Mouse (Mus musculus) kidney, embryonic 15.5 days (tissue): ENCODE data around the gene Cox6a2. TPM values are rescaled to one million over a fixed set of nuclear protein-coding genes. Genes with fewer than 3 reads are reported as not detected.

Experiments used
- ATAC-seq: fragments of 200-750 bp; cut with Nextera tagmentation; replicated peaks from 2 replicates; pipeline ENCODE4 v1.8.0; 2017; ENCODE audit warnings: moderate TSS enrichment; ENCODE audit not compliant: low FRiP score
- H3K27ac ChIP-seq: fragments of 300-500 bp; sonication (generic); 2 replicates; pipeline ENCODE4 v1.5.1; 2015; ENCODE audit warnings: mild to moderate bottlenecking, inconsistent platforms
- H3K27me3 ChIP-seq: fragments of 300-500 bp; sonication (generic); 2 replicates; pipeline ENCODE4 v1.6.1; 2015; ENCODE audit warnings: inconsistent platforms
- H3K36me3 ChIP-seq: fragments of 300-500 bp; sonication (generic); 2 replicates; pipeline ENCODE4 v1.6.1; 2015; ENCODE audit warnings: inconsistent platforms
- H3K4me1 ChIP-seq: fragments of 300-500 bp; sonication (generic); 2 replicates; pipeline ENCODE4 v1.6.1; 2015; ENCODE audit warnings: inconsistent platforms
- H3K4me2 ChIP-seq: fragments of 300-500 bp; sonication (generic); 2 replicates; pipeline ENCODE4 v1.6.1; 2015; ENCODE audit warnings: moderate library complexity, mild to moderate bottlenecking, inconsistent platforms
- H3K4me3 ChIP-seq: fragments of 300-500 bp; sonication (generic); replicated peaks from 2 replicates; pipeline ENCODE4 v1.5.1; 2015; ENCODE audit warnings: mild to moderate bottlenecking, inconsistent platforms
- H3K9ac ChIP-seq: fragments of 300-500 bp; sonication (generic); 2 replicates; pipeline ENCODE4 v1.6.1; 2015; ENCODE audit warnings: mild to moderate bottlenecking, inconsistent platforms
- H3K9me3 ChIP-seq: fragments of 300-500 bp; sonication (generic); replicated peaks from 2 replicates; pipeline ENCODE4 v1.6.1; 2016; ENCODE audit warnings: inconsistent platforms
- WGBS: fragments of 180-500 bp; shearing (Covaris S2); methylation state at CpG from one replicate; pipeline ENCODE4 v1.1.7; 2015; ENCODE audit warnings: mixed read lengths; 5-methylcytosine and 5-hydroxymethylcytosine counted together
- polyA plus RNA-seq: library from polyadenylated mRNA; unstranded; fragments of >200 nt; fragmentation: Nextera tagmentation; extraction: Ambion mirVana; gene quantifications from 2 replicates; pipeline ENCODE4 v1.2.1, GENCODE M21; 2015

Gene Cox6a2
- polyA plus RNA-seq, 1 experiment from 2014 or later = 5.1 TPM

- H3K27me3 ChIP-seq = no peaks in the 10 kb centered on the region
- 67% methylated on average over 10 of the region's 10 CpGs for WGBS
- H3K4me3 ChIP-seq = no peak overlapping the region
- H3K4me1 ChIP-seq = peaks cover 30% of the 10 kb centered on the region
- H3K9me3 ChIP-seq = no peaks in the 10 kb centered on the region
- no peak overlapping the region for H3K4me2 ChIP-seq
- no peak overlapping the region for H3K9ac ChIP-seq
- H3K27ac ChIP-seq = no peak overlapping the region
- ATAC-seq = no peak
- H3K36me3 ChIP-seq = peaks cover 53% of the 10 kb centered on the region
These were observed 37.7 kb upstream of the Cox6a2 start for GRCm38 (mm10) chr7:128243921-128244320.

- Histone ChIP-seq H3K27ac (no peak overlapping the region), H3K9ac (no peak overlapping the region), H3K9me3 (no peaks in the 10 kb centered on the region), H3K4me2 (no peak overlapping the region), H3K4me1 (peaks cover 29% of the 10 kb centered on the region), H3K36me3 (peaks cover 53% of the 10 kb centered on the region), H3K27me3 (no peaks in the 10 kb centered on the region), H3K4me3 (no peak overlapping the region)
- WGBS = 93% methylated on average over 16 of the region's 16 CpGs
- ATAC-seq = no peak
These were observed 36.1 kb upstream of the Cox6a2 start for GRCm38 (mm10) chr7:128242331-128242730.

GRCm38 (mm10) chr7:128240131-128240784 lies 34.1 kb upstream of the Cox6a2 start:
- Histone ChIP-seq H3K4me3 (no peak overlapping the region), H3K4me1 (peaks cover 22% of the 10 kb centered on the region), H3K36me3 (peaks cover 59% of the 10 kb centered on the region), H3K4me2 (no peak overlapping the region), H3K27me3 (no peaks in the 10 kb centered on the region), H3K9me3 (no peaks in the 10 kb centered on the region), H3K9ac (no peak overlapping the region), H3K27ac (no peak overlapping the region)
- WGBS = 96% methylated on average over 27 of the region's 27 CpGs
- no peak for ATAC-seq

GRCm38 (mm10) chr7:128238991-128239390 lies 32.8 kb upstream of the Cox6a2 start:
- Histone ChIP-seq H3K9ac (peak overlapping the region; percentile 32), H3K27me3 (no peaks in the 10 kb centered on the region), H3K4me3 (peak overlapping the region; percentile 74), H3K4me1 (peaks cover 22% of the 10 kb centered on the region), H3K27ac (peak overlapping the region; percentile 99), H3K4me2 (peak overlapping the region; percentile 77), H3K36me3 (peaks cover 46% of the 10 kb centered on the region), H3K9me3 (no peaks in the 10 kb centered on the region)
- no peak for ATAC-seq
- WGBS = 26% methylated on average over 4 of the region's 4 CpGs

- Histone ChIP-seq H3K4me1 (peaks cover 22% of the 10 kb centered on the region), H3K4me3 (peak within 1 kb of the TSS; percentile 74), H3K9ac (peak within 1 kb of the TSS; percentile 75), H3K36me3 (peaks cover 42% of the 10 kb centered on the region), H3K27me3 (no peaks in the 10 kb centered on the region), H3K4me2 (peak within 1 kb of the TSS; percentile 77), H3K27ac (peak within 1 kb of the TSS; percentile 99), H3K9me3 (no peaks in the 10 kb centered on the region)
- peak; percentile 92 for ATAC-seq
- WGBS = under 1% methylated on average over 72 of the region's 72 CpGs
These were observed 32.0 kb upstream of the Cox6a2 start, which contains the start of gene 9130023H24Rik for GRCm38 (mm10) chr7:128237927-128238778. Gene 9130023H24Rik, minus strand, starts transcription at chr7:128238031.

- Histone ChIP-seq H3K4me2 (peak overlapping the region; percentile 77), H3K36me3 (peaks cover 36% of the 10 kb centered on the region), H3K9me3 (no peaks in the 10 kb centered on the region), H3K4me1 (peaks cover 22% of the 10 kb centered on the region), H3K27ac (peak overlapping the region; percentile 99), H3K4me3 (peak overlapping the region; percentile 74), H3K27me3 (no peaks in the 10 kb centered on the region), H3K9ac (peak overlapping the region; percentile 75)
- 0% methylated on average over 25 of the region's 25 CpGs for WGBS
- no peak for ATAC-seq
These were observed 31.4 kb upstream of the Cox6a2 start for GRCm38 (mm10) chr7:128237593-128237926.

GRCm38 (mm10) chr7:128236856-128237592 lies 30.8 kb upstream of the Cox6a2 start, which contains the start of gene Armc5:
Gene Armc5, plus strand, starts transcription at chr7:128237342.
- Histone ChIP-seq H3K27me3 (no peaks in the 10 kb centered on the region), H3K27ac (peak within 1 kb of the TSS; percentile 99), H3K4me3 (peak within 1 kb of the TSS; percentile 74), H3K4me1 (peaks cover 22% of the 10 kb centered on the region), H3K4me2 (peak within 1 kb of the TSS; percentile 77), H3K9ac (peak within 1 kb of the TSS; percentile 75), H3K9me3 (no peaks in the 10 kb centered on the region), H3K36me3 (peaks cover 31% of the 10 kb centered on the region)
- WGBS = 25% methylated on average over 37 of the region's 37 CpGs
- peak; percentile 24 for ATAC-seq

- Histone ChIP-seq H3K4me1 (peaks cover 22% of the 10 kb centered on the region), H3K9me3 (no peaks in the 10 kb centered on the region), H3K4me2 (peak overlapping the region; percentile 77), H3K27me3 (no peaks in the 10 kb centered on the region), H3K27ac (peak overlapping the region; percentile 99; the same call in 1 of the 2 replicates), H3K36me3 (peaks cover 25% of the 10 kb centered on the region), H3K4me3 (peak overlapping the region; percentile 74; the same call in 1 of the 2 replicates), H3K9ac (0 out of 2 replicates have a peak overlapping the region, but pooled peaks have one; percentile 75)
- no peak for ATAC-seq
- 91% methylated on average over 13 of the region's 13 CpGs for WGBS
These were observed 30.2 kb upstream of the Cox6a2 start for GRCm38 (mm10) chr7:128236426-128236825.

- H3K9ac ChIP-seq = no peak overlapping the region
- H3K9me3 ChIP-seq = no peaks in the 10 kb centered on the region
- peaks cover 22% of the 10 kb centered on the region for H3K4me1 ChIP-seq
- ATAC-seq = no peak
- H3K36me3 ChIP-seq = peaks cover 15% of the 10 kb centered on the region
- 77% methylated on average over 1 of the region's 1 CpGs for WGBS
- no peak overlapping the region for H3K4me2 ChIP-seq
- H3K4me3 ChIP-seq = no peak overlapping the region
- H3K27ac ChIP-seq = no peak overlapping the region
- no peaks in the 10 kb centered on the region for H3K27me3 ChIP-seq
These were observed 29.3 kb upstream of the Cox6a2 start for GRCm38 (mm10) chr7:128235481-128235880.

GRCm38 (mm10) chr7:128234796-128235195 lies 28.6 kb upstream of the Cox6a2 start:
- Histone ChIP-seq H3K27me3 (no peaks in the 10 kb centered on the region), H3K9ac (no peak overlapping the region), H3K4me2 (no peak overlapping the region), H3K36me3 (peaks cover 9% of the 10 kb centered on the region), H3K4me3 (no peak overlapping the region), H3K27ac (no peak overlapping the region), H3K9me3 (no peaks in the 10 kb centered on the region), H3K4me1 (peaks cover 19% of the 10 kb centered on the region)
- 80% methylated on average over 2 of the region's 2 CpGs for WGBS
- ATAC-seq = no peak

GRCm38 (mm10) chr7:128231741-128232140 lies 25.6 kb upstream of the Cox6a2 start:
- Histone ChIP-seq H3K4me1 (peaks cover 3% of the 10 kb centered on the region), H3K4me3 (no peak overlapping the region), H3K27me3 (no peaks in the 10 kb centered on the region), H3K36me3 (peaks cover 7% of the 10 kb centered on the region), H3K4me2 (no peak overlapping the region), H3K27ac (no peak overlapping the region), H3K9me3 (no peaks in the 10 kb centered on the region), H3K9ac (no peak overlapping the region)
- ATAC-seq = 0 out of 2 replicates have a peak, but pooled peaks have one; percentile 25
- WGBS = 50% methylated on average over 8 of the region's 8 CpGs
